Mouse (Mus musculus) embryonic fibroblast, embryonic 13.5 days (primary cell): ENCODE data around the gene Nsl1.

ENCODE experiments used
- CTCF ChIP-seq: IDR thresholded peaks from 2 replicates; pipeline ENCODE4 v1.5.1; 2011; ENCODE audit warnings: mild to moderate bottlenecking, control low read depth, low read length, moderate library complexity, borderline replicate concordance; ENCODE audit not compliant: insufficient read depth
- POLR2A ChIP-seq: IDR thresholded peaks from 2 replicates; pipeline ENCODE4 v1.6.1; 2011; ENCODE audit warnings: low read depth, mild to moderate bottlenecking, control low read depth, low read length, moderate library complexity

DNA sequence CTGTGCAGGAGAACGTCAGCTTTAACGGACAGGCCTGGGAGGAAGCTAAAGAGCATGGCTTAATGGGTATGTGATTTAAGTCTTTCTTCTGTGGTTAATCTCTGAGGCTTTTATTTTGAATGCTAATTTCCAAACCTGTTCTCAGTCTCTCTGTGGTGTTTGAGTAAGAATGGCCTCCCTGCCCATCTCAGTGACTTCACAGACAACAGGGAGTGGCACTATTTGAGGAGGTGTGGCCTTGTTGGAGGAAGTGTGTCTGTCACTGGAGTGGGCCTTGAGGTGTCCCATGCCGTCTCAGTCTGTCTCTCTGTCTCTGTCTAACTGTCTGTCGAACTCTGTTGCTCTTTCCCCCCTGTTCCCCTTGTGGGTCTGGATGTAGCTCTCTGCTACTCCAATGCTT, 2.4 kb downstream of the Nsl1 start:
- TF ChIP-seq CTCF (no peak), POLR2A (no peak)
